In genomic region chr2:172298083-172298482, GRCm38 (mm10) we compare ENCODE assay signal across 28 mouse cellular contexts. TPM values are rescaled to one million over a fixed set of nuclear protein-coding genes. Genes with fewer than 3 reads are reported as not detected.
DNase-seq lines count a peak whose midpoint lies in the region; ATAC-seq and TF ChIP-seq lines count a peak whose summit lies in the region.
"Had no signal": no experiment of that assay in that cellular context is flagged by ENCODE, and none has a peak within 500 bp of the region (broad histone marks: within the 10 kb centered on the region; RNA-seq: fewer than 3 reads in every experiment).

No protein-coding gene starts in this region.

- WGBS in forebrain, embryonic 10.5 days = 67% methylated on average over 1 of the region's 1 CpGs
- WGBS in forebrain, embryonic 14.5 days = 70% methylated on average over 1 of the region's 1 CpGs
- 73% methylated on average over 1 of the region's 1 CpGs for WGBS in hindbrain, embryonic 14.5 days
- 61% methylated on average over 1 of the region's 1 CpGs for WGBS in hindbrain, embryonic 10.5 days
- 17% methylated on average over 1 of the region's 1 CpGs for WGBS in liver, embryonic 11.5 days
- WGBS in liver, postnatal 0 days (ENCODE audit: insufficient replicate concordance) = 0% methylated on average over 1 of the region's 1 CpGs

- TF ChIP-seq CTCF in liver, postnatal 0 days (IDR thresholded peaks at IDR 0.05; ENCODE audit: low read depth) = no peak

- no peak overlapping the region for H3K9ac ChIP-seq in forebrain, embryonic 14.5 days (ENCODE audit: low read length)
- no peak overlapping the region for H3K9ac ChIP-seq in hindbrain, embryonic 14.5 days
- H3K9ac ChIP-seq in liver, embryonic 11.5 days (ENCODE audit: low read depth, low read length) = no peak overlapping the region; the same call in 1 of the 2 replicates
- no peak overlapping the region for H3K9ac ChIP-seq in liver, postnatal 0 days (replicated peaks)
- H3K9ac ChIP-seq: embryonic facial prominence, embryonic 12.5 days; forebrain, embryonic 15.5 days; hindbrain, embryonic 12.5 days; lung, embryonic 15.5 days had no signal

- peak overlapping the region; percentile 83 for H3K27ac ChIP-seq in forebrain, embryonic 10.5 days
- H3K27ac ChIP-seq in forebrain, embryonic 14.5 days (ENCODE audit: low read depth, low read length) = no peak overlapping the region
- H3K27ac ChIP-seq in hindbrain, embryonic 14.5 days = peak overlapping the region; percentile 59; the same call in 1 of the 2 replicates
- no peak overlapping the region; the same call in 1 of the 2 replicates for H3K27ac ChIP-seq in hindbrain, embryonic 10.5 days
- peak overlapping the region; percentile 51 for H3K27ac ChIP-seq in liver, embryonic 11.5 days (ENCODE audit: low read depth, low read length)
- peak overlapping the region; percentile 55; the same call in 1 of the 2 replicates for H3K27ac ChIP-seq in liver, postnatal 0 days (ENCODE audit: low read depth)
- H3K27ac ChIP-seq: embryonic facial prominence, embryonic 12.5 days; forebrain, embryonic 15.5 days; left cerebral cortex, adult 2 months; lung, embryonic 15.5 days had no signal

- H3K4me3 ChIP-seq in forebrain, embryonic 10.5 days = no peak overlapping the region
- no peak overlapping the region for H3K4me3 ChIP-seq in forebrain, embryonic 14.5 days (ENCODE audit: low read depth, low read length)
- no peak overlapping the region for H3K4me3 ChIP-seq in hindbrain, embryonic 14.5 days (replicated peaks; ENCODE audit: low read length)
- no peak overlapping the region for H3K4me3 ChIP-seq in hindbrain, embryonic 10.5 days
- no peak overlapping the region for H3K4me3 ChIP-seq in liver, embryonic 11.5 days (ENCODE audit: low read depth, low read length)
- no peak overlapping the region for H3K4me3 ChIP-seq in liver, postnatal 0 days (ENCODE audit: low read depth, low read length)
- H3K4me3 ChIP-seq: embryonic facial prominence, embryonic 12.5 days; forebrain, embryonic 15.5 days; hindbrain, embryonic 12.5 days; left cerebral cortex, adult 2 months; lung, embryonic 15.5 days had no signal

- peak; percentile 91 for TF ChIP-seq EP300 in liver, postnatal 0 days (IDR thresholded peaks at IDR 0.05; ENCODE audit: low read depth)

- no peak for DNase-seq in forebrain, embryonic 10.5 days (ENCODE audit: extremely low spot score, low spot score)
- no peak for DNase-seq in forebrain, embryonic 14.5 days (ENCODE audit: low spot score)
- no peak for DNase-seq in hindbrain, embryonic 14.5 days (ENCODE audit: low spot score)
- DNase-seq in hindbrain, embryonic 10.5 days (ENCODE audit: low spot score) = no peak
- DNase-seq in liver, embryonic 11.5 days (ENCODE audit: low spot score) = no peak
- DNase-seq in liver, postnatal 0 days = no peak
- DNase-seq in thymus, postnatal 25 days = no peak
- no peak for DNase-seq in gastrocnemius, postnatal 10 days
- DNase-seq: adrenal gland, postnatal 25 days; cerebellum, adult 11-12 months; cerebellum, postnatal 14 days; heart, adult 11 months; kidney, adult 8-10 months; kidney, postnatal 10 days; lung, postnatal 4 days; midbrain, embryonic 14.5 days; thymus, adult 2 months had no signal

- H3K4me2 ChIP-seq in forebrain, embryonic 14.5 days (ENCODE audit: low read length) = no peak overlapping the region
- no peak overlapping the region for H3K4me2 ChIP-seq in hindbrain, embryonic 14.5 days (replicated peaks)
- peak overlapping the region; percentile 28 for H3K4me2 ChIP-seq in liver, embryonic 11.5 days
- peak overlapping the region; percentile 29; the same call in 1 of the 2 replicates for H3K4me2 ChIP-seq in liver, postnatal 0 days (ENCODE audit: low read depth, low read length)
- H3K4me2 ChIP-seq: embryonic facial prominence, embryonic 12.5 days; forebrain, embryonic 15.5 days; hindbrain, embryonic 12.5 days; lung, embryonic 15.5 days had no signal

- no peaks in the 10 kb centered on the region for H3K36me3 ChIP-seq in forebrain, embryonic 10.5 days (replicated peaks)
- H3K36me3 ChIP-seq in forebrain, embryonic 14.5 days (ENCODE audit: control insufficient read depth, insufficient read depth, low read length) = no peaks in the 10 kb centered on the region
- H3K36me3 ChIP-seq in hindbrain, embryonic 14.5 days (replicated peaks; ENCODE audit: control insufficient read depth, insufficient read depth) = no peaks in the 10 kb centered on the region
- H3K36me3 ChIP-seq in hindbrain, embryonic 10.5 days = no peaks in the 10 kb centered on the region
- no peaks in the 10 kb centered on the region for H3K36me3 ChIP-seq in liver, embryonic 11.5 days (ENCODE audit: control insufficient read depth, insufficient read depth, low read length)
- H3K36me3 ChIP-seq in liver, postnatal 0 days (replicated peaks; ENCODE audit: insufficient read depth, low read length) = no peaks in the 10 kb centered on the region
- H3K36me3 ChIP-seq: embryonic facial prominence, embryonic 12.5 days; forebrain, embryonic 15.5 days; hindbrain, embryonic 12.5 days; lung, embryonic 15.5 days had no signal

- H3K27me3 ChIP-seq in forebrain, embryonic 10.5 days (ENCODE audit: poor library complexity, severe bottlenecking) = peaks cover 59% of the 10 kb centered on the region
- no peaks in the 10 kb centered on the region for H3K27me3 ChIP-seq in forebrain, embryonic 14.5 days (replicated peaks; ENCODE audit: control insufficient read depth, insufficient read depth, low read length)
- H3K27me3 ChIP-seq in hindbrain, embryonic 14.5 days (ENCODE audit: control insufficient read depth, insufficient read depth, low read length) = no peaks in the 10 kb centered on the region
- H3K27me3 ChIP-seq in hindbrain, embryonic 10.5 days (ENCODE audit: insufficient read depth, poor library complexity, severe bottlenecking) = peaks cover 22% of the 10 kb centered on the region; the same call in 1 of the 2 replicates
- H3K27me3 ChIP-seq in liver, embryonic 11.5 days (replicated peaks; ENCODE audit: control insufficient read depth, insufficient read depth, low read length) = no peaks in the 10 kb centered on the region
- no peaks in the 10 kb centered on the region for H3K27me3 ChIP-seq in liver, postnatal 0 days (ENCODE audit: insufficient read depth, low read length)
- H3K27me3 ChIP-seq: embryonic facial prominence, embryonic 12.5 days; forebrain, embryonic 15.5 days; hindbrain, embryonic 12.5 days; lung, embryonic 15.5 days had no signal

- ATAC-seq in forebrain, embryonic 14.5 days = no peak
- ATAC-seq in hindbrain, embryonic 14.5 days (ENCODE audit: low FRiP score) = no peak
- ATAC-seq in liver, embryonic 11.5 days (replicated peaks; ENCODE audit: low FRiP score) = peak; percentile 93
- peak; percentile 92 for ATAC-seq in liver, postnatal 0 days
- ATAC-seq: CD4-positive, CD25-positive, alpha-beta regulatory T cell, adult 4 months; forebrain, embryonic 15.5 days had no signal

- H3K9me3 ChIP-seq in forebrain, embryonic 10.5 days = no peaks in the 10 kb centered on the region
- H3K9me3 ChIP-seq in forebrain, embryonic 14.5 days (replicated peaks; ENCODE audit: control insufficient read depth, low read length) = no peaks in the 10 kb centered on the region
- H3K9me3 ChIP-seq in hindbrain, embryonic 14.5 days (ENCODE audit: control insufficient read depth, low read length) = no peaks in the 10 kb centered on the region
- H3K9me3 ChIP-seq in hindbrain, embryonic 10.5 days = no peaks in the 10 kb centered on the region
- no peaks in the 10 kb centered on the region for H3K9me3 ChIP-seq in liver, embryonic 11.5 days (ENCODE audit: control insufficient read depth, low read length)
- H3K9me3 ChIP-seq in liver, postnatal 0 days (ENCODE audit: low read length) = no peaks in the 10 kb centered on the region
- H3K9me3 ChIP-seq: embryonic facial prominence, embryonic 12.5 days; forebrain, embryonic 15.5 days; hindbrain, embryonic 12.5 days; lung, embryonic 15.5 days had no signal

- H3K4me1 ChIP-seq in forebrain, embryonic 10.5 days = peaks cover 57% of the 10 kb centered on the region
- peaks cover 15% of the 10 kb centered on the region for H3K4me1 ChIP-seq in forebrain, embryonic 14.5 days (ENCODE audit: control insufficient read depth, insufficient read depth, low read length)
- H3K4me1 ChIP-seq in hindbrain, embryonic 14.5 days (replicated peaks; ENCODE audit: control insufficient read depth, insufficient read depth, low read length) = peaks cover 16% of the 10 kb centered on the region
- H3K4me1 ChIP-seq in hindbrain, embryonic 10.5 days (replicated peaks) = peaks cover 25% of the 10 kb centered on the region
- H3K4me1 ChIP-seq in liver, embryonic 11.5 days (replicated peaks; ENCODE audit: control insufficient read depth, insufficient read depth, low read length) = peaks cover 22% of the 10 kb centered on the region
- H3K4me1 ChIP-seq in liver, postnatal 0 days (ENCODE audit: insufficient read depth) = peaks cover 4% of the 10 kb centered on the region
- H3K4me1 ChIP-seq: lung, embryonic 15.5 days had no signal

RNA-seq across cellular contexts. Expression of gene Fam210b, which starts 47.3 kb away (rescaled TPM):
- polyA plus RNA-seq in forebrain, embryonic 10.5 days (2016; fragmentation: Nextera tagmentation; extraction: Ambion mirVana) = 15.7 and 16.6 TPM in 2 replicates
- polyA plus RNA-seq in forebrain, embryonic 14.5 days (2014; fragmentation: Nextera tagmentation; extraction: Ambion mirVana) = 51.5 and 53.1 TPM in 2 replicates
- polyA plus RNA-seq in hindbrain, embryonic 14.5 days (2014; fragmentation: Nextera tagmentation; extraction: Ambion mirVana) = 17.9 and 18.5 TPM in 2 replicates
- 32.6 and 34.0 TPM in 2 replicates for polyA plus RNA-seq in hindbrain, embryonic 10.5 days (2016; fragmentation: Nextera tagmentation; extraction: Ambion mirVana)
- 56.2 and 63.7 TPM in 2 replicates for polyA plus RNA-seq in liver, embryonic 11.5 days (2014; fragmentation: Nextera tagmentation; extraction: Ambion mirVana)
- polyA plus RNA-seq in liver, postnatal 0 days (2015; fragmentation: Nextera tagmentation; extraction: Ambion mirVana) = 67.0 and 81.2 TPM in 2 replicates
- total RNA-seq in gastrocnemius, postnatal 10 days (2021) = 1 to 10 TPM; 3.2 to 3.3 TPM

RNA-seq across cellular contexts. Expression of gene Mc3r, which starts 49.8 kb away (rescaled TPM):
- polyA plus RNA-seq in forebrain, embryonic 10.5 days (2016; fragmentation: Nextera tagmentation; extraction: Ambion mirVana) = 0.10 TPM in 1 of 2 replicates, not detected in the other
- polyA plus RNA-seq in forebrain, embryonic 14.5 days (2014; fragmentation: Nextera tagmentation; extraction: Ambion mirVana) = 0.07 and 0.55 TPM in 2 replicates
- 0.15 and 0.30 TPM in 2 replicates for polyA plus RNA-seq in hindbrain, embryonic 14.5 days (2014; fragmentation: Nextera tagmentation; extraction: Ambion mirVana)
- polyA plus RNA-seq in hindbrain, embryonic 10.5 days (2016; fragmentation: Nextera tagmentation; extraction: Ambion mirVana) = not detected in 2 replicates
- polyA plus RNA-seq in liver, embryonic 11.5 days (2014; fragmentation: Nextera tagmentation; extraction: Ambion mirVana) = 0.06 and 0.08 TPM in 2 replicates
- not detected in 2 replicates for polyA plus RNA-seq in liver, postnatal 0 days (2015; fragmentation: Nextera tagmentation; extraction: Ambion mirVana)
- not detected for total RNA-seq in gastrocnemius, postnatal 10 days (2021)
- total RNA-seq: adrenal gland, postnatal 25 days; gastrocnemius, adult 8-10 months; megakaryocyte-erythroid progenitor cell, adult 5-6 weeks had no signal
- polyA plus RNA-seq: CD4-positive, CD25-positive, alpha-beta regulatory T cell, adult 4 months; embryonic facial prominence, embryonic 12.5 days; heart, postnatal 0 days; hindbrain, embryonic 12.5 days; intestine, embryonic 14.5 days; lung, embryonic 15.5 days; stomach, embryonic 16.5 days; thymus, adult 2 months had no signal

Comparison
In these comparisons a context has a peak if more than half of its experiments do, and no peak if none do; other contexts are left out.
1. H3K27ac ChIP-seq: peak in forebrain, embryonic 10.5 days (single experiment), hindbrain, embryonic 14.5 days (single experiment), liver, embryonic 11.5 days (single experiment) and liver, postnatal 0 days (single experiment); none in forebrain, embryonic 14.5 days (single experiment) and hindbrain, embryonic 10.5 days (single experiment).
2. ATAC-seq: peak in liver, embryonic 11.5 days (single experiment) and liver, postnatal 0 days (single experiment); none in forebrain, embryonic 14.5 days (single experiment) and hindbrain, embryonic 14.5 days (single experiment).
3. H3K4me2 ChIP-seq: peak in liver, embryonic 11.5 days (single experiment) and liver, postnatal 0 days (single experiment); none in forebrain, embryonic 14.5 days (single experiment) and hindbrain, embryonic 14.5 days (single experiment).